Mouse (Mus musculus): ENCODE results near the gene Cltc. TPM values are rescaled to one million over a fixed set of nuclear protein-coding genes. Genes with fewer than 3 reads are reported as not detected.

Cltc gene
- total RNA-seq, 2 experiments from 2014 or later, result 266 to 273 TPM

GRCm38 (mm10) chr11:86682861-86683260, 74.5 kb downstream of the Cltc start:
- no peak for DNase-seq

- no peak for DNase-seq
Measured at GRCm38 (mm10) chr11:86681423-86681822, 75.9 kb downstream of the Cltc start.

- no peak for DNase-seq
Measured at GRCm38 (mm10) chr11:86680729-86681128, 76.6 kb downstream of the Cltc start.

GRCm38 (mm10) chr11:86678957-86679356, 78.4 kb downstream of the Cltc start:
- no peak for DNase-seq

GRCm38 (mm10) chr11:86675520-86675919, 81.8 kb downstream of the Cltc start:
- DNase-seq, result no peak

GRCm38 (mm10) chr11:86672772-86673171, 84.6 kb downstream of the Cltc start:
- no peak for DNase-seq

GRCm38 (mm10) chr11:86671041-86671675, 86.2 kb downstream of the Cltc start:
- DNase-seq, result no peak

- DNase-seq, result no peak
Measured at GRCm38 (mm10) chr11:86668169-86668568, 89.2 kb downstream of the Cltc start.

- DNase-seq, result no peak
Measured at GRCm38 (mm10) chr11:86667553-86667952, 89.8 kb downstream of the Cltc start.

- DNase-seq, result no peak
Measured at GRCm38 (mm10) chr11:86664406-86664805, 93.0 kb downstream of the Cltc start.

GRCm38 (mm10) chr11:86663977-86664376, 93.4 kb downstream of the Cltc start:
- no peak for DNase-seq

- no peak for DNase-seq
Measured at GRCm38 (mm10) chr11:86662986-86663895, 94.1 kb downstream of the Cltc start.

- no peak for DNase-seq
Measured at GRCm38 (mm10) chr11:86657863-86658262, 99.5 kb downstream of the Cltc start.

- no peak for DNase-seq
Measured at GRCm38 (mm10) chr11:86656849-86657567, 100.4 kb downstream of the Cltc start.

- DNase-seq, result no peak
Measured at GRCm38 (mm10) chr11:86655671-86656070, 101.7 kb downstream of the Cltc start.

GRCm38 (mm10) chr11:86654096-86654495, 103.3 kb downstream of the Cltc start:
- no peak for DNase-seq

GRCm38 (mm10) chr11:86653446-86653845, 103.9 kb downstream of the Cltc start:
- peak; percentile 78 for DNase-seq

- DNase-seq, result no peak
Measured at GRCm38 (mm10) chr11:86652578-86652979, 104.8 kb downstream of the Cltc start.

GRCm38 (mm10) chr11:86650676-86651075, 106.7 kb downstream of the Cltc start:
- no peak for DNase-seq

- no peak for DNase-seq
Measured at GRCm38 (mm10) chr11:86649542-86649941, 107.8 kb downstream of the Cltc start.

GRCm38 (mm10) chr11:86647706-86648447, 109.5 kb downstream of the Cltc start:
- no peak for DNase-seq

GRCm38 (mm10) chr11:86646885-86647459, 110.4 kb downstream of the Cltc start:
- DNase-seq, result no peak

Data from heart, postnatal 4 days (tissue).